Mouse (Mus musculus): ENCODE measurements at regions not wholly inside any gene's neighbourhood (a gene's known extent, or its start where the extent isn't known, plus 50 kb on each side); places are given as distances from the start of the nearest gene placed in this dataset.
A peak's percentile ranks its signal among the peaks of the same experiment; 100 is the strongest.

DNA sequence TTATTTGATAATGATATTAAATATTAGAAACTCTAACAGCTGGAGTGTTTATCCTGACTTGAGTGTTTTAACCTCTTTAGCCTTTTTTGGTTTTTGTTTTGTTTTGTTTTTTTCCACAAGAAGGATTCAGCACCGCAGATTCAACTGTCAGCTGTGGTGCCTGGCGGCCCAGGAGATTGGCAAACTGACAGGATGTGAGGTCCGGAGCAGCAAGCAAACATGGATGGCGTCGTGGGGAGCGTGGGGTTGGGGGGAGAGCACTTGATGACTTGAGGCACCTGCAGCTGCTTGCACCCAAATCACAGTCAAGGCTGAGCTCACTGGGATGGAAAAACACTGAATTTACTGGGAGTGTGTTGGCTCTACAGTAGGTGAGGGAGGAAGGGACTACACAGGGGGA, 222.5 kb upstream of the Prox1 start:
- H3K36me3 ChIP-seq, result no peaks in the 10 kb centered on the region
- H3K4me3 ChIP-seq (replicated peaks), result no peak overlapping the region
- no peak overlapping the region for H3K4me2 ChIP-seq
- ATAC-seq (replicated peaks; ENCODE audit: low FRiP score), result no peak
- H3K27me3 ChIP-seq, result no peaks in the 10 kb centered on the region
- H3K9me3 ChIP-seq (replicated peaks), result no peaks in the 10 kb centered on the region
- H3K27ac ChIP-seq, result no peak overlapping the region
- WGBS, result 69% methylated on average over 6 of the region's 6 CpGs
- H3K9ac ChIP-seq, result no peak overlapping the region
- H3K4me1 ChIP-seq, result no peaks in the 10 kb centered on the region

DNA sequence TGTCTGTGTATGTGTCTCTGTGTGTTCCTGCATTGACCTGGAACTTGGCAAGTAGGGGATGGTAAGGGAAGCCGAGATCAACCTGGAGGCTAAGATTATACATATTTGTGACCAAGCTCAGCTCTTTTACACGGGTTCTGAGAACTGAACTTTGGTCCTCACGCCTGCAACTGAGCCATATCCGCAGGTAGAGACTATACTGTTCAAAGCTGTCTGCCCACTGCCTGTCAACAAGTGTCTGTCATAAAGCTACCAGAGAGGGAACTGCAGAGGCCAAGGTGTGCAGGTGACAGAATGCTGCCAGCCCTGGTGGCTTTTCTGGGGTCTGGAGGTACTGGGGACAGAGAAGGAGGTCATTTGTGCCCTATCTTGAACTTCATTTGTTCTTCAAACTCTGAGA, 218.3 kb upstream of the Prox1 start:
- Histone ChIP-seq H3K4me1 (no peaks in the 10 kb centered on the region), H3K27ac (no peak overlapping the region), H3K4me3 (replicated peaks) (no peak overlapping the region), H3K9me3 (replicated peaks) (no peaks in the 10 kb centered on the region), H3K27me3 (peaks cover 18% of the 10 kb centered on the region; the same call in 1 of the 2 replicates), H3K9ac (no peak overlapping the region), H3K4me2 (no peak overlapping the region), H3K36me3 (no peaks in the 10 kb centered on the region)
- WGBS, result 87% methylated on average over 4 of the region's 4 CpGs
- no peak for ATAC-seq (replicated peaks; ENCODE audit: low FRiP score)

DNA sequence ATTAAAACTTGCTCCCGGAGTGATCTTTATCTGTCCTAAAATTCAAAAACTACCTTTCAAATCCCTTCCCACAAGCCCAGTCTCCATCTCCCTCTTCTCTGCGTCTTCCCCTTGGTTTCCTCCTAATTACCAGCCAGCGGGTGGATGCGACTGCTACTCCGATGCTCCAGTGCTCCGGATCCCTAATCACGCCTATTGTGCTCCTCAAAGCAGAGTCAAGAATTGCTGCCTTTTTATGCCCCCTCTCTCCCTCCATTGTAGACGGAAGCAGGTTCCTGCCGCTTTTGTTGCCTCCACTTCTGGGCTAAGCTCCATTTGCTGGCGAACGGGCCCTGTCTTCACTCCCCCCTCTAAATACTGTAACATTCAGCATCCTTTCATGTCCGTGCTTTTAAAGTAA, 214.0 kb upstream of the Prox1 start:
- H3K9ac ChIP-seq, result no peak overlapping the region
- H3K27ac ChIP-seq, result no peak overlapping the region
- no peak overlapping the region for H3K4me2 ChIP-seq
- peaks cover 52% of the 10 kb centered on the region for H3K27me3 ChIP-seq
- H3K36me3 ChIP-seq, result no peaks in the 10 kb centered on the region
- H3K4me3 ChIP-seq (replicated peaks), result no peak overlapping the region
- ATAC-seq (replicated peaks; ENCODE audit: low FRiP score), result no peak
- H3K9me3 ChIP-seq (replicated peaks), result no peaks in the 10 kb centered on the region
- WGBS, result 46% methylated on average over 12 of the region's 12 CpGs
- H3K4me1 ChIP-seq, result 0 out of 2 replicates have a peak, but pooled peaks cover 4% of the 10 kb centered on the region

DNA sequence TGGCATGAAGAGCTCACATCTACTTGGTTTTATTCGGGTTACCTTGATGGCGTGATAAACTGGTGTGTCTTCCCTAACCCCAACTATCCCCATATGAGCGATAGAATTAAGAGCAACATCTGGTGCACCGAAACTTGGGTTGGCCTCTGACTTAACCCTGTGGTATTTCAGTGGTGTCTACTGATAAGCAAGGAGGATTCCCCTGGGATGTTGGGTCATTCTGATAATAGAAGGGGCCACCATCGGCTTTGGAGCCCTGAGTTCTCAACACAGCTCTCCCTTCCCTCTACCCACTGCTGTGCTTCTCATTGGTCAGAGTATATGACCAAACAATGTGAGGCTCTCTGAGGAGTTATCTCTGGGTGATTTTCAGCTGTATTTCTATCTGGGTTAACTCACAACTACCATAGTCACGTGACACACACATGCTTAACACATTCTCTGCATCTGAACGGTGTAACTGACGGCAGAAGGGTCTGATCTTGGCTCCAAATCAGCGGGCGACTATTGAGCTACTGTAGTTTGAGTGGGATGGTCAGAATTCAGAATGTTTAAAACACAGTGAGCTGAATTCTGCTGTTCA, 212.8 kb upstream of the Prox1 start:
- 82% methylated on average over 10 of the region's 10 CpGs for WGBS
- H3K27ac ChIP-seq, result no peak overlapping the region
- no peak for ATAC-seq (replicated peaks; ENCODE audit: low FRiP score)
- H3K9me3 ChIP-seq (replicated peaks), result no peaks in the 10 kb centered on the region
- H3K9ac ChIP-seq, result no peak overlapping the region
- H3K36me3 ChIP-seq, result no peaks in the 10 kb centered on the region
- no peak overlapping the region for H3K4me2 ChIP-seq
- peaks cover 55% of the 10 kb centered on the region for H3K27me3 ChIP-seq
- H3K4me3 ChIP-seq (replicated peaks), result no peak overlapping the region
- H3K4me1 ChIP-seq, result 0 out of 2 replicates have a peak, but pooled peaks cover 4% of the 10 kb centered on the region

DNA sequence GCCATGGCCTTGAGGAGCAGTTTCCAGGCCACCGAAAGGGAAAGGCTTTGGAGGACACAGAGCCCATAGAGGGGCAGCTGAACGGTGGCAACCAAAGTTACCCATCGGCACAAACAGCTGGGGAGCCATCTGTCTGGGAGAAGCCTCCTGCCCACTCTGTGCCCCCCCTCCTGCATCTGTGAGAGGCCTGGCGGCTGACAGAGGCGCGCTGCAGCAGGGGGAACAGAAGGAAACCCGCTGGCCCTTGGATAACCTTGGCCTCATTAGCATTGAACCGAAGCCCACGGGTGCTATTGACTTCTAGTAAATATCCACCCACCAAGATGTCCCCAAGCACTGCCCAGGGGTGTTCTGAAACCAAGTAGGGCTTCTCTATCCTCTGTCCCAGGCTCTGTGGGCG, 209.6 kb upstream of the Prox1 start:
- WGBS, result 41% methylated on average over 10 of the region's 10 CpGs
- Histone ChIP-seq H3K9ac (no peak overlapping the region), H3K4me2 (no peak overlapping the region), H3K27ac (no peak overlapping the region), H3K4me3 (replicated peaks) (no peak overlapping the region), H3K4me1 (0 out of 2 replicates have a peak, but pooled peaks cover 4% of the 10 kb centered on the region), H3K27me3 (peaks cover 53% of the 10 kb centered on the region), H3K36me3 (no peaks in the 10 kb centered on the region), H3K9me3 (replicated peaks) (no peaks in the 10 kb centered on the region)
- ATAC-seq (replicated peaks; ENCODE audit: low FRiP score), result no peak

DNA sequence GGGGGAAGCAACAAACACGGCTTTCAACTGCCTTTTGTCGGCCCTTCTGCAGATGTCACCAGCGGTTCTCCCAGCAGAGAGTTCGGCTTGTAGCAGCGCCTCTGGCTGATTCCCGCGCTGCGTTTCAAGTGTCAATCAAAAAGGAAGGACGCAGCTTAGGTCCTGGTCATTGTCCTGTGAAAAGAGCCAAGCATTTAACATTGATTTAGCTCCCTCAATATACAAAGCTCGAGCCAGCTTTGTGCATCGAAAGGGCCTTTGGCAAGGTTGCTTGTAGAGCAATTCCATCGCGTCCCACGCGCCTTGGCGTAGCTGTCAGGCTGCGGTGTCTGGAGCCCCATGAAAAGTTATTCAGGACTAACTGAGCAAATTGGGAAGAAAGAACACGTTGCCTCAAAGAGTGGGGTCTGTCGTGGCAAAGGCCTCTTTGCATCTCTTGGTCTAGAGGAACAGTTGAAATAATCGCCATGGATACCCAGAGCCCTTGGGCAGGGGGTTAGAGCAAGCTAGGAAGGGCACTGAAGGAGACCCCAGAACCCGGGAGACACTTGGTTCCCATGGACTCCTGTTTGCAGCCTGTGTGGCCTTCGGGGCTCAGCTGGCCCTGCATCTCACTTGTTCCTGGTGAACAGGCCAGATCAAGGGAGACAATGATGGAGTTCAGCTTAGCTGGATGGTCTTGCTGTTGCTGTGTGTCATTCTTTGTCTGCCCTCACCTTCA, 204.8 kb upstream of the Prox1 start:
- no peak for ATAC-seq (replicated peaks; ENCODE audit: low FRiP score)

DNA sequence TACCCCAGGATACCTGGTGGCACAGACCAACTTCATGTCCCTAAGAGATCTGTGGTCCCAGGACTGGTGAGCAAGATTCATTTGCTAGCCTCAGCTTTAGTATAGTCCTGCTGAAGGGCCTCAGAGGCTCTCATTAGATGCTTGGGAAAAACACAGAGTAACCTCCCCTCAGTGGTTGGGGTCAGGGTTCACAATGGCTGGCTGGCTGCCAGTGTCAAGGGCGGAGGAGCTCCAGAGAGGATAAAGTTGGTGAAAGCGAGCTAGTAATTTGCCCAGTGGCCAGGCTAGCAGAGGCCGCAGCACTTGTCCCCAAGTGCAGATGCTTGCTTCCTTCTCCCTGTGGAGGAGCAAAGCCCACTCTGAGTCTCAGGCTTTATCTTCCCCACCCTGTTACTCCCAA, 203.8 kb upstream of the Prox1 start:
- Histone ChIP-seq H3K9ac (no peak overlapping the region), H3K4me2 (no peak overlapping the region), H3K4me1 (peaks cover 7% of the 10 kb centered on the region; the same call in 1 of the 2 replicates), H3K27me3 (peaks cover 13% of the 10 kb centered on the region; the same call in 1 of the 2 replicates), H3K9me3 (replicated peaks) (no peaks in the 10 kb centered on the region), H3K4me3 (replicated peaks) (no peak overlapping the region), H3K27ac (no peak overlapping the region), H3K36me3 (no peaks in the 10 kb centered on the region)
- 20% methylated on average over 3 of the region's 3 CpGs for WGBS
- ATAC-seq (replicated peaks; ENCODE audit: low FRiP score), result peak; percentile 67

More for the DNA sequence above, 204.8 kb upstream of the Prox1 start:
- Histone ChIP-seq H3K4me1 (peaks cover 11% of the 10 kb centered on the region; the same call in 1 of the 2 replicates), H3K27ac (no peak overlapping the region), H3K4me2 (no peak overlapping the region), H3K27me3 (peaks cover 23% of the 10 kb centered on the region; the same call in 1 of the 2 replicates), H3K9me3 (replicated peaks) (no peaks in the 10 kb centered on the region), H3K36me3 (no peaks in the 10 kb centered on the region), H3K4me3 (replicated peaks) (no peak overlapping the region), H3K9ac (no peak overlapping the region)
- 72% methylated on average over 22 of the region's 22 CpGs for WGBS

DNA sequence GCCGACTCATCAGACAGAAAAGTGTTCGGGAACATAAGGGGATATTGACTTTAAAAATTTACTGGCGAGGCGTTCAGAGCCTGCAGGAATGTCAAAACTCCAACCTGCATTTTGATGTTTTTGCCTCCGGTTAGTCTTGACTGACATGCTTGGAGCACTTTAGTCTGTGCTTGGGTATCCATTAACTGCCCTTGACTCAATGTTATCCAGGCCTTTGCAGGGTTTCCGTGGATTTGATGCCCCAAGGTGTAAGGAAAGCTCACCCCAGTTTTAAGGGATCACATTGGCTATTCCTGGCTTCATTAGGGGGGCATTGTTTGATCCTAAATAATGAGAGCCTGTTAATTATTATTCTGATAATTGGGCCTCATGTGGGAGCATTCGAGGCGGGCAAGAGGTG, 196.1 kb upstream of the Prox1 start:
- no peak overlapping the region for H3K9ac ChIP-seq
- peak; percentile 67; the same call in 1 of the 2 replicates for ATAC-seq (replicated peaks; ENCODE audit: low FRiP score)
- H3K4me2 ChIP-seq, result no peak overlapping the region
- H3K36me3 ChIP-seq, result no peaks in the 10 kb centered on the region
- WGBS, result 51% methylated on average over 8 of the region's 8 CpGs
- peaks cover 7% of the 10 kb centered on the region; the same call in 1 of the 2 replicates for H3K27me3 ChIP-seq
- peak overlapping the region; percentile 37; the same call in 1 of the 2 replicates for H3K27ac ChIP-seq
- no peak overlapping the region for H3K4me3 ChIP-seq (replicated peaks)
- peaks cover 5% of the 10 kb centered on the region; the same call in 1 of the 2 replicates for H3K4me1 ChIP-seq
- no peaks in the 10 kb centered on the region for H3K9me3 ChIP-seq (replicated peaks)

DNA sequence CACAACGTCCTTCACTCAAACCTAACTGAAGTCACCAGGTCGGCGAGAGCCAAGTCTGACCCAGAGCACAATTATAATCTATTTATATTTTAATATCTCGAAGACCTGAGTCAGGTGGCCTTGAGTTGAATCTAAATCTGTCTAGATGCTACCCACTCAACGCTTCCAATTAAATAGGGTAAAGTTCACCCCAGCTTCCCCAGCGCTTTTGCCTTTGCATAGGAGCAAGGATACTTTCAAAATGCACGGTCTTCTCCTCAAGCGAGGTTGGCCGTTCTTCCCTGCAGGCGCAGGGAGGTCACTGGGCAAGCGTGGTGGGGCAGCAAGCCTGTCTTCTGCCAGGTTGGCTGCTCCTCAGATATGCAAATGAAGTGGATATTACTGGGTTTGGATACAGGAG, 194.6 kb upstream of the Prox1 start:
- Histone ChIP-seq H3K4me2 (no peak overlapping the region), H3K9me3 (replicated peaks) (no peaks in the 10 kb centered on the region), H3K9ac (no peak overlapping the region), H3K4me1 (peaks cover 5% of the 10 kb centered on the region; the same call in 1 of the 2 replicates), H3K27me3 (no peaks in the 10 kb centered on the region), H3K36me3 (no peaks in the 10 kb centered on the region), H3K4me3 (replicated peaks) (no peak overlapping the region), H3K27ac (no peak overlapping the region)
- WGBS, result 81% methylated on average over 11 of the region's 11 CpGs
- ATAC-seq (replicated peaks; ENCODE audit: low FRiP score), result no peak

DNA sequence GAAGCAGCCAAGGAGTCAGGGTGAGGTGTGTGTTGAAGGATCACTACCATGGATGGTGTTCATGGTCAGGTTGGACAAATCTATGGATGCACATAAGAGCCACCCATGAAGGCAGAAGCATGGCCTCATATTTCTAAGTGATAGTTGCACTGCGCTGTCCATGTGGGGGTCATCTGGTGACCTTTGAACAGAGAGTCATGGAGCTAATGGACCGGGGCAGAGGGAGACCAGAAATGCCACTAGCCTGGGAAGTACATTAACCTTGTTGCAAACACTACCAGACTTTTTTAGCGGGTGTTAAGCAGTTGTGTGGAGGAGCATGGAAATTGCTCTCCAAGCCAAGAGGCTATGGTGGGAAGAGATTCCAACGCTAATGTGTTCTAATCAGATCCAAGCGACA, 190.1 kb upstream of the Prox1 start:
- no peak for ATAC-seq (replicated peaks; ENCODE audit: low FRiP score)
- no peak overlapping the region for H3K9ac ChIP-seq
- no peaks in the 10 kb centered on the region for H3K27me3 ChIP-seq
- no peaks in the 10 kb centered on the region for H3K9me3 ChIP-seq (replicated peaks)
- no peaks in the 10 kb centered on the region for H3K36me3 ChIP-seq
- no peak overlapping the region for H3K4me3 ChIP-seq (replicated peaks)
- 66% methylated on average over 5 of the region's 5 CpGs for WGBS
- H3K4me1 ChIP-seq, result peaks cover 8% of the 10 kb centered on the region; the same call in 1 of the 2 replicates
- H3K4me2 ChIP-seq, result no peak overlapping the region
- no peak overlapping the region for H3K27ac ChIP-seq

DNA sequence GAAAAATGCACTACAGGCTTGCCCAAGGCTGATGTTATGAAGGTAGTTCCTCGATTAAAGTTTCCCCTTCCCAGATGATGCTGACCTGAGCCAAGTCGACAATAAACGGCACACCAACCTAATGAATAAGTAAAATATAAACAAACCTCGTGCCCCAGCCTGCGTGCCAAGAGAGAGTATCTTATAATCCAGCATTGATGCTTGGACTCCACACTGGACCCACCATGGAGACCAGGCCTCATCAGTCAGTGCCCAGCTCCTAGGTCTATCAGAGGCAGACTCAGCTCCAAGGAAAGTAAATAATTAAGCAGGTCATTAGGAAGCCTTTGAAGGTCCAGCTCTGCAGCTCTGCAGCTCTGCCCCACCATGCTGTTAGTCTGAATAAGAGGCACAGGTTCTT, 187.3 kb upstream of the Prox1 start:
- 0 out of 2 replicates have a peak, but pooled peaks cover 3% of the 10 kb centered on the region for H3K4me1 ChIP-seq
- no peaks in the 10 kb centered on the region for H3K36me3 ChIP-seq
- no peak overlapping the region for H3K4me2 ChIP-seq
- H3K27ac ChIP-seq, result no peak overlapping the region
- no peak overlapping the region for H3K9ac ChIP-seq
- no peaks in the 10 kb centered on the region for H3K9me3 ChIP-seq (replicated peaks)
- ATAC-seq (replicated peaks; ENCODE audit: low FRiP score), result peak; percentile 58
- H3K4me3 ChIP-seq (replicated peaks), result no peak overlapping the region
- H3K27me3 ChIP-seq, result no peaks in the 10 kb centered on the region
- 73% methylated on average over 5 of the region's 5 CpGs for WGBS

DNA sequence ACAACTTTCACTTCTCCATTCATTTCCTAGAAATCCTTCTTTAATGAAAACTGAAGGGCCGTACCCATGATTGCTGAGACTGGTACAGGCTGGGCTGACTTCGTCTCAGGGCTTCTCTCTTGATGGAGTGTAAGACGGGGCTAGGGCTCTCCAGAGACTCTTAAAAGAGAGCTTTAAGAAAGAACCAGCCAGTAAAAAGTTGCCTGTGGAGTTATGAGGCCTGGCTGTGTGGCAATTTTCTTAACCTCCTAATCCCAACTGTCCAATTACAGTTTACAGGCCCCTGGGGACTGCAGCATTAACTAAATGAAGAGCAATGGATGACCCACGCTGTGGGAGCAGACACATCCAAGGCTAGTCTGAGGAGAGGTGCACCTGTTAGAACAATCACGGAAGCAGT, 177.1 kb upstream of the Prox1 start:
- Histone ChIP-seq H3K27ac (no peak overlapping the region), H3K4me1 (no peaks in the 10 kb centered on the region), H3K4me2 (no peak overlapping the region), H3K9ac (no peak overlapping the region), H3K9me3 (replicated peaks) (no peaks in the 10 kb centered on the region), H3K36me3 (no peaks in the 10 kb centered on the region), H3K4me3 (replicated peaks) (no peak overlapping the region), H3K27me3 (peaks cover 25% of the 10 kb centered on the region)
- 56% methylated on average over 5 of the region's 5 CpGs for WGBS
- ATAC-seq (replicated peaks; ENCODE audit: low FRiP score), result no peak
